In genomic region chr4:63840457-63840856, GRCm38 (mm10) we compare ENCODE assay signal across 8 mouse cellular contexts. TPM values are rescaled to one million over a fixed set of nuclear protein-coding genes. Genes with fewer than 3 reads are reported as not detected.
DNase-seq lines count a peak whose midpoint lies in the region; ATAC-seq and TF ChIP-seq lines count a peak whose summit lies in the region.
"Had no signal": no experiment of that assay in that cellular context is flagged by ENCODE, and none has a peak within 500 bp of the region (broad histone marks: within the 10 kb centered on the region; RNA-seq: fewer than 3 reads in every experiment).

No protein-coding gene starts in this region.

- H3K9ac ChIP-seq in kidney, postnatal 0 days (ENCODE audit: low read depth, low read length) = no peak overlapping the region
- H3K9ac ChIP-seq in forebrain, embryonic 15.5 days (replicated peaks) = no peak overlapping the region
- H3K9ac ChIP-seq: embryonic facial prominence, embryonic 13.5 days had no signal

- no peaks in the 10 kb centered on the region for H3K79me3 ChIP-seq in C2C12 (ENCODE audit: low read depth)

- no peaks in the 10 kb centered on the region for H3K79me2 ChIP-seq in C2C12 (ENCODE audit: control insufficient read depth, insufficient read depth)

- no peak for ATAC-seq in kidney, postnatal 0 days (replicated peaks; ENCODE audit: low FRiP score, low read depth)
- ATAC-seq in forebrain, embryonic 15.5 days (replicated peaks) = no peak

- H3K27ac ChIP-seq in kidney, postnatal 0 days = no peak overlapping the region
- no peak overlapping the region for H3K27ac ChIP-seq in spleen, adult 2 months (ENCODE audit: insufficient read depth, low read length)
- H3K27ac ChIP-seq in forebrain, embryonic 15.5 days (replicated peaks) = no peak overlapping the region
- H3K27ac ChIP-seq: embryonic facial prominence, embryonic 13.5 days had no signal

- WGBS in kidney, postnatal 0 days = 46% methylated on average over 5 of the region's 5 CpGs
- 7% methylated on average over 5 of the region's 5 CpGs for WGBS in spleen, adult 2 months
- 52% methylated on average over 5 of the region's 5 CpGs for WGBS in forebrain, embryonic 15.5 days

- H3K4me2 ChIP-seq in kidney, postnatal 0 days (ENCODE audit: low read length) = no peak overlapping the region
- no peak overlapping the region for H3K4me2 ChIP-seq in forebrain, embryonic 15.5 days (replicated peaks)
- H3K4me2 ChIP-seq: embryonic facial prominence, embryonic 13.5 days had no signal

- no peak overlapping the region for H3K4me3 ChIP-seq in kidney, postnatal 0 days (replicated peaks; ENCODE audit: low read depth, low read length)
- H3K4me3 ChIP-seq in C2C12 (ENCODE audit: insufficient read depth, poor library complexity, severe bottlenecking) = no peak overlapping the region
- no peak overlapping the region for H3K4me3 ChIP-seq in spleen, adult 2 months (ENCODE audit: extremely low read depth, insufficient read depth, insufficient read length)
- no peak overlapping the region for H3K4me3 ChIP-seq in forebrain, embryonic 15.5 days
- H3K4me3 ChIP-seq: embryonic facial prominence, embryonic 13.5 days had no signal

- DNase-seq in kidney, postnatal 0 days (ENCODE audit: low spot score) = peak; percentile 71
- no peak for DNase-seq in kidney, adult 18-20 months
- peak; percentile 14 for DNase-seq in ES-CJ7 (ENCODE audit: low read depth, low spot score)
- peak; percentile 58 for DNase-seq in kidney, postnatal 10 days
- peak in 1 of 2 experiments; percentile 36 for DNase-seq in spleen, adult 2 months (ENCODE audit: low read depth in 1 of 2, low spot score in 2 of 2)

- H3K9me3 ChIP-seq in kidney, postnatal 0 days (replicated peaks; ENCODE audit: low read length) = no peaks in the 10 kb centered on the region
- H3K9me3 ChIP-seq in forebrain, embryonic 15.5 days = no peaks in the 10 kb centered on the region
- H3K9me3 ChIP-seq: embryonic facial prominence, embryonic 13.5 days had no signal

- no peaks in the 10 kb centered on the region for H3K27me3 ChIP-seq in kidney, postnatal 0 days (ENCODE audit: insufficient read depth, low read length)
- no peaks in the 10 kb centered on the region for H3K27me3 ChIP-seq in C2C12 (ENCODE audit: control insufficient read depth, insufficient read depth, insufficient read length)
- H3K27me3 ChIP-seq in spleen, adult 2 months (ENCODE audit: control insufficient read depth, insufficient read depth, low read length) = no peaks in the 10 kb centered on the region
- no peaks in the 10 kb centered on the region for H3K27me3 ChIP-seq in forebrain, embryonic 15.5 days
- H3K27me3 ChIP-seq: embryonic facial prominence, embryonic 13.5 days had no signal

- TF ChIP-seq CTCF in kidney, postnatal 0 days (IDR thresholded peaks at IDR 0.05; ENCODE audit: low read depth) = peak; percentile 68
- peak; percentile 28 for TF ChIP-seq CTCF in C2C12 (IDR thresholded peaks at IDR 0.05; ENCODE audit: control insufficient read depth, insufficient read depth, insufficient read length)
- peak; percentile 21; the same call in 1 of the 2 replicates for TF ChIP-seq CTCF in spleen, adult 2 months (IDR thresholded peaks at IDR 0.05; ENCODE audit: extremely low read depth, insufficient read depth, insufficient read length, insufficient replicate concordance)

- no peaks in the 10 kb centered on the region for H3K4me1 ChIP-seq in kidney, postnatal 0 days (replicated peaks; ENCODE audit: insufficient read depth, low read length)
- H3K4me1 ChIP-seq in spleen, adult 2 months (ENCODE audit: control insufficient read depth, insufficient read depth, insufficient read length) = no peaks in the 10 kb centered on the region
- H3K4me1 ChIP-seq in forebrain, embryonic 15.5 days = no peaks in the 10 kb centered on the region
- H3K4me1 ChIP-seq: embryonic facial prominence, embryonic 13.5 days had no signal

- TF ChIP-seq POLR2A in spleen, adult 2 months (IDR thresholded peaks at IDR 0.05; ENCODE audit: low read depth, low read length) = no peak

- H3K36me3 ChIP-seq in kidney, postnatal 0 days (ENCODE audit: insufficient read depth, low read length) = no peaks in the 10 kb centered on the region
- no peaks in the 10 kb centered on the region for H3K36me3 ChIP-seq in C2C12 (ENCODE audit: control insufficient read depth, insufficient read depth)
- H3K36me3 ChIP-seq in spleen, adult 2 months (ENCODE audit: control insufficient read depth, insufficient read depth, low read length) = no peaks in the 10 kb centered on the region
- no peaks in the 10 kb centered on the region for H3K36me3 ChIP-seq in forebrain, embryonic 15.5 days
- H3K36me3 ChIP-seq: embryonic facial prominence, embryonic 13.5 days had no signal

- H3ac ChIP-seq in C2C12 (ENCODE audit: control insufficient read depth, insufficient read length, low read depth) = no peak overlapping the region

TF ChIP-seq in C2C12, 6 proteins besides CTCF, POLR2A, EP300 and RAD21:
- no peak for TF ChIP-seq MYOG (IDR thresholded peaks at IDR 0.05; ENCODE audit: control insufficient read depth, extremely low read depth, insufficient read length)
- no peak for TF ChIP-seq FOSL1 (IDR thresholded peaks at IDR 0.05; ENCODE audit: insufficient read depth, low read length, poor library complexity, severe bottlenecking)
- no peak for TF ChIP-seq CEBPB (IDR thresholded peaks at IDR 0.05; ENCODE audit: low read depth)
- no peak for TF ChIP-seq USF1 (IDR thresholded peaks at IDR 0.05; ENCODE audit: low read depth)
- TF ChIP-seq MAX (IDR thresholded peaks at IDR 0.05) = no peak
- no peak for TF ChIP-seq MYOD1 (IDR thresholded peaks at IDR 0.05; ENCODE audit: control insufficient read depth, insufficient read length, low read depth)
TF ChIP-seq in C2C12: peak in this region for 0.

RNA-seq across cellular contexts. Expression of gene Tnfsf8, which starts 20.7 kb away (rescaled TPM):
- polyA plus RNA-seq in kidney, postnatal 0 days (2015; fragmentation: Nextera tagmentation; extraction: Ambion mirVana) = 0.04 TPM in 1 of 2 replicates, not detected in the other
- polyA plus RNA-seq in C2C12 (2012; fragmentation: generic; extraction: Trizol) = not detected
- polyA plus RNA-seq in spleen, adult 2 months (2012; rRNA removed) = 1.1 and 1.2 TPM in 2 replicates
- 0.05 and 0.15 TPM in 2 replicates for polyA plus RNA-seq in forebrain, embryonic 15.5 days (2015; fragmentation: Nextera tagmentation; extraction: Ambion mirVana)
